Mouse (Mus musculus) olfactory bulb, adult 2 months (tissue): Measurements from ENCODE around the gene Arl4a. TPM values are rescaled to one million over a fixed set of nuclear protein-coding genes. Genes with fewer than 3 reads are reported as not detected.

Experiments used
- H3K27ac ChIP-seq: fragments of 200-500 bp; 2 replicates; pipeline ENCODE4 v1.5.1; 2012; ENCODE audit warnings: low read depth, low read length; ENCODE audit not compliant: insufficient read depth
- H3K4me1 ChIP-seq: fragments of 200-500 bp; 2 replicates; pipeline ENCODE4 v1.6.1; 2012; ENCODE audit warnings: low read length; ENCODE audit not compliant: control insufficient read depth, insufficient read depth
- H3K4me3 ChIP-seq: fragments of 200-500 bp; 2 replicates; pipeline ENCODE4 v1.5.1; 2012; ENCODE audit warnings: mild to moderate bottlenecking, low read depth, low read length, moderate library complexity; ENCODE audit not compliant: insufficient read depth
- CTCF ChIP-seq: fragments of 200-500 bp; IDR thresholded peaks from 2 replicates; pipeline ENCODE4 v1.5.1; 2012; ENCODE audit warnings: low read depth, mild to moderate bottlenecking, low read length, moderate library complexity; ENCODE audit not compliant: insufficient read depth
- POLR2A ChIP-seq: fragments of 200-500 bp; IDR thresholded peaks from 2 replicates; pipeline ENCODE4 v1.6.1; 2012; ENCODE audit warnings: mild to moderate bottlenecking, low read depth, low read length, moderate library complexity; ENCODE audit not compliant: insufficient read depth
- WGBS: fragments of 180-500 bp; shearing (Covaris S2); methylation state at CpG from one replicate; pipeline ENCODE4 v1.1.7; 2018; 5-methylcytosine and 5-hydroxymethylcytosine counted together
- polyA plus RNA-seq: library from polyadenylated mRNA; stranded (reverse); fragments of >200 nt; gene quantifications from 2 replicates; pipeline ENCODE4 v1.2.4, GENCODE M21; 2012; ENCODE audit warnings: low replicate concordance; ENCODE audit not compliant: missing spikeins, insufficient read depth, insufficient read length

The Arl4a gene
- polyA plus RNA-seq, 1 experiment = not detected

GRCm38 (mm10) chr12:40036666-40037065, 1.2 kb downstream of the Arl4a start:
- TF ChIP-seq POLR2A = no peak
- TF ChIP-seq CTCF = no peak
- Histone ChIP-seq H3K4me3 (peak overlapping the region; percentile 90), H3K27ac (peak overlapping the region; percentile 47), H3K4me1 (no peaks in the 10 kb centered on the region)
- 1% methylated on average over 11 of the region's 11 CpGs for WGBS

GRCm38 (mm10) chr12:40035506-40035905, 2.3 kb downstream of the Arl4a start:
- 31% methylated on average over 4 of the region's 4 CpGs for WGBS
- Histone ChIP-seq H3K27ac (no peak overlapping the region), H3K4me1 (no peaks in the 10 kb centered on the region), H3K4me3 (no peak overlapping the region)
- TF ChIP-seq POLR2A (no peak), CTCF (no peak)

GRCm38 (mm10) chr12:40029201-40029600, 8.6 kb downstream of the Arl4a start:
- Histone ChIP-seq H3K4me1 (no peaks in the 10 kb centered on the region), H3K4me3 (no peak overlapping the region), H3K27ac (no peak overlapping the region)
- TF ChIP-seq POLR2A (no peak), CTCF (no peak)
- WGBS = 79% methylated on average over 4 of the region's 4 CpGs

- Histone ChIP-seq H3K4me3 (no peak overlapping the region), H3K27ac (no peak overlapping the region), H3K4me1 (no peaks in the 10 kb centered on the region)
- no peak for TF ChIP-seq CTCF
- TF ChIP-seq POLR2A = no peak
- 88% methylated on average over 3 of the region's 3 CpGs for WGBS
Observed at GRCm38 (mm10) chr12:40027846-40028245, 10.0 kb downstream of the Arl4a start.

GRCm38 (mm10) chr12:40027444-40027843, 10.4 kb downstream of the Arl4a start:
- TF ChIP-seq CTCF (no peak), POLR2A (no peak)
- 86% methylated on average over 3 of the region's 3 CpGs for WGBS
- H3K27ac ChIP-seq = no peak overlapping the region
- H3K4me1 ChIP-seq = no peaks in the 10 kb centered on the region
- no peak overlapping the region for H3K4me3 ChIP-seq

- H3K27ac ChIP-seq = no peak overlapping the region
- TF ChIP-seq CTCF (no peak), POLR2A (no peak)
- no peak overlapping the region for H3K4me3 ChIP-seq
- no peaks in the 10 kb centered on the region for H3K4me1 ChIP-seq
- 95% methylated on average over 2 of the region's 2 CpGs for WGBS
Observed at GRCm38 (mm10) chr12:40023918-40024317, 13.9 kb downstream of the Arl4a start.

- 88% methylated on average over 3 of the region's 3 CpGs for WGBS
- TF ChIP-seq POLR2A (no peak), CTCF (no peak)
- no peak overlapping the region for H3K27ac ChIP-seq
- no peaks in the 10 kb centered on the region for H3K4me1 ChIP-seq
- no peak overlapping the region for H3K4me3 ChIP-seq
Observed at GRCm38 (mm10) chr12:40023014-40023642, 14.7 kb downstream of the Arl4a start.

GRCm38 (mm10) chr12:40022344-40022743, 15.5 kb downstream of the Arl4a start:
- Histone ChIP-seq H3K4me1 (no peaks in the 10 kb centered on the region), H3K4me3 (no peak overlapping the region), H3K27ac (no peak overlapping the region)
- no peak for TF ChIP-seq CTCF
- no peak for TF ChIP-seq POLR2A
- WGBS = 82% methylated on average over 3 of the region's 3 CpGs

- Histone ChIP-seq H3K27ac (no peak overlapping the region), H3K4me3 (no peak overlapping the region), H3K4me1 (peaks cover 8% of the 10 kb centered on the region; the same call in 1 of the 2 replicates)
- WGBS = 81% methylated on average over 6 of the region's 6 CpGs
- no peak for TF ChIP-seq CTCF
- no peak for TF ChIP-seq POLR2A
Observed at GRCm38 (mm10) chr12:40017955-40018505, 19.8 kb downstream of the Arl4a start.
